Mouse (Mus musculus) midbrain, embryonic 12.5 days (tissue): Measurements from ENCODE around the gene Hoxa4. TPM values are rescaled to one million over a fixed set of nuclear protein-coding genes. Genes with fewer than 3 reads are reported as not detected.

ENCODE experiments used
- ATAC-seq: fragments of 200-750 bp; cut with Nextera tagmentation; 2 replicates; pipeline ENCODE4 v1.8.0; 2017; ENCODE audit warnings: low read depth, moderate TSS enrichment, moderate library complexity; ENCODE audit not compliant: low FRiP score
- H3K27ac ChIP-seq: fragments of 300-500 bp; sonication (generic); replicated peaks from 2 replicates; pipeline ENCODE4 v1.5.1; 2016; ENCODE audit warnings: mild to moderate bottlenecking
- H3K27me3 ChIP-seq: fragments of 300-500 bp; sonication (generic); 2 replicates; pipeline ENCODE4 v1.6.1; 2016; ENCODE audit warnings: mild to moderate bottlenecking
- H3K36me3 ChIP-seq: fragments of 300-500 bp; sonication (generic); 2 replicates; pipeline ENCODE4 v1.6.1; 2016
- H3K4me1 ChIP-seq: fragments of 300-500 bp; sonication (generic); 2 replicates; pipeline ENCODE4 v1.6.1; 2016
- H3K4me2 ChIP-seq: fragments of 300-500 bp; sonication (generic); replicated peaks from 2 replicates; pipeline ENCODE4 v1.6.1; 2016; ENCODE audit warnings: mild to moderate bottlenecking, moderate library complexity
- H3K4me3 ChIP-seq: fragments of 300-500 bp; sonication (generic); 2 replicates; pipeline ENCODE4 v1.5.1; 2016; ENCODE audit warnings: mild to moderate bottlenecking
- H3K9ac ChIP-seq: fragments of 300-500 bp; sonication (generic); replicated peaks from 2 replicates; pipeline ENCODE4 v1.6.1; 2016; ENCODE audit warnings: mild to moderate bottlenecking, moderate library complexity
- H3K9me3 ChIP-seq: fragments of 300-500 bp; sonication (generic); 2 replicates; pipeline ENCODE4 v1.6.1; 2016; ENCODE audit warnings: mild to moderate bottlenecking
- WGBS: fragments of 180-500 bp; shearing (Covaris S2); methylation state at CpG from one replicate; pipeline ENCODE4 v1.1.7; 2016; 5-methylcytosine and 5-hydroxymethylcytosine counted together
- polyA plus RNA-seq: library from polyadenylated mRNA; unstranded; fragments of >200 nt; fragmentation: Nextera tagmentation; extraction: Ambion mirVana; gene quantifications from 2 replicates; pipeline ENCODE4 v1.2.1, GENCODE M21; 2016

Gene Hoxa4
- polyA plus RNA-seq, 1 experiment from 2014 or later: not detected

- H3K9me3 ChIP-seq: no peaks in the 10 kb centered on the region
- WGBS: 16% methylated on average over 9 of the region's 9 CpGs
- H3K27ac ChIP-seq: no peak overlapping the region
- no peak overlapping the region for H3K4me3 ChIP-seq
- no peak overlapping the region for H3K9ac ChIP-seq
- H3K4me2 ChIP-seq: no peak overlapping the region
- ATAC-seq: no peak
- H3K36me3 ChIP-seq: no peaks in the 10 kb centered on the region
- peaks cover 14% of the 10 kb centered on the region for H3K4me1 ChIP-seq
- H3K27me3 ChIP-seq: peaks cover 100% of the 10 kb centered on the region
These were observed 27.8 kb upstream of the Hoxa4 start for GRCm38 (mm10) chr6:52219234-52219942.

DNA sequence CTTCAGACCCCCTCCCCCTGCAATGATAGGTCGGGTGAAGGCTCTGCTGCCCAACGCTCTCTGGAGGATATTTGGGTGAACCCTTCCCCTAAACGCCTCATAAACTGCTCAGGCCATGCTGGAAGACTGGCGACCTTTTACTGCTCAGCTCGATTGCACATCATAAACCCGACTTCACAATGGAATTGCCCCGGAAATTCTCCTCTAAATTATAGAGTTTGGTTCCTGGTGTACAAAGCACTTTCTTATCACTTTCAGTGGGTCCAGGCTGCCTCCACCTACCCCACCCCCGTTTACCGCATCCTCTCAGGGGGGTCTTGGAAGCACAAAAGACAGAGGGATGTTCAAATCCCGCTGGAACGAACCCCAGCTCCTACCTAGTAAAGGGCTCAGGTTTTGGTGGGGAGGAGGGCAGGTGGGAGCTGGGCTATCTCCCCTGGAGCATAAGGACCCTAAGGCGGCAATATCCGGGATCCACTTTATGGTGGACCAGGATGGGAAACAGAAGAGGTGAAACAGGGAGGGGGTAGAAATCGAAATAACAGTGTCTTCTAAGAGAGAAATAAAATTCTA lies 27.2 kb upstream of the Hoxa4 start:
- Histone ChIP-seq H3K4me1 (peaks cover 14% of the 10 kb centered on the region), H3K9me3 (no peaks in the 10 kb centered on the region), H3K9ac (no peak overlapping the region), H3K4me2 (no peak overlapping the region), H3K36me3 (no peaks in the 10 kb centered on the region), H3K4me3 (no peak overlapping the region), H3K27ac (no peak overlapping the region), H3K27me3 (peaks cover 99% of the 10 kb centered on the region)
- 7% methylated on average over 14 of the region's 14 CpGs for WGBS
- ATAC-seq: no peak

DNA sequence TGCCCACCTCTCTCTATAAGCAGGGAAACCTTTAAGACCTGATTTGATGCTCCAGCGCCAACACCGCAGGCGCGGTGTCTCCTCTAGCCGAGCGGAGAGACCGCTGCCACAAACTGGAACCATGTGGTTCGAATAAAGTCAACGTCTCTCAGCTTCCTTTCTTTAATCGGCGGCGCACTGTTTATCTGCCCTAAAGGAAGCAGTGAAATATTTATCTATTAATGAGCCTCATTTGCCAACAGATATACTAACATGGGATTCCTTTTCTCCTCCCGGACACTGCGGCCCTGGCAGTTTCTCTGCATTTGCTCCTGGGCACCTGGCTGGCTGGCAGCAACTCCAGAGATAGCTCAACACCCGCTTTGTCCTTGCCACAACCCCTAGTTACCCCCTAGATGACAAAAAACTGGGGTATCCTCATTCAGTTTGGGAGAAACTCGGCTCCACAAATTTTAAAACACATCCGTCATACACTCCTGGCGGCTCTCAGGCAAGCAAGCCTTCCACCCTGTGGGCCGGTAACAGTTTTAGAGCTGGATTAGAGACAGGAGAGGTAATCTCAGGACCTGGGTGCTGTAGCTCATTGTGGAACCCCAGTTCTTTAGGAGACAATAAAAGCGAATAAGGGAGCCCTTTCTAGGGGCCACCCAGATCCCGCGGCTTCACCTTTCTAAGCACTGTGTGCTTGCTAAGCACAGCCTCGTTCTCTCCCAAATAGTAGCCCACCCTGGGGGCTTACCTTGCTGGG lies 26.5 kb upstream of the Hoxa4 start:
- H3K36me3 ChIP-seq: no peaks in the 10 kb centered on the region
- H3K4me1 ChIP-seq: peaks cover 14% of the 10 kb centered on the region
- H3K27ac ChIP-seq: no peak overlapping the region
- no peak for ATAC-seq
- peaks cover 99% of the 10 kb centered on the region for H3K27me3 ChIP-seq
- no peaks in the 10 kb centered on the region for H3K9me3 ChIP-seq
- peak overlapping the region; percentile 32; the same call in 1 of the 2 replicates for H3K4me3 ChIP-seq
- 3% methylated on average over 23 of the region's 23 CpGs for WGBS
- H3K9ac ChIP-seq: no peak overlapping the region
- H3K4me2 ChIP-seq: no peak overlapping the region

- H3K9me3 ChIP-seq: no peaks in the 10 kb centered on the region
- WGBS: 0% methylated on average over 24 of the region's 25 CpGs
- 0 out of 2 replicates have a peak, but pooled peaks have one; percentile 54 for ATAC-seq
- peak overlapping the region; percentile 44 for H3K4me2 ChIP-seq
- H3K4me1 ChIP-seq: peaks cover 14% of the 10 kb centered on the region
- no peak overlapping the region for H3K27ac ChIP-seq
- H3K36me3 ChIP-seq: no peaks in the 10 kb centered on the region
- no peak overlapping the region for H3K9ac ChIP-seq
- peak overlapping the region; percentile 32 for H3K4me3 ChIP-seq
- H3K27me3 ChIP-seq: peaks cover 99% of the 10 kb centered on the region
These were observed 25.9 kb upstream of the Hoxa4 start for GRCm38 (mm10) chr6:52217459-52217768.

DNA sequence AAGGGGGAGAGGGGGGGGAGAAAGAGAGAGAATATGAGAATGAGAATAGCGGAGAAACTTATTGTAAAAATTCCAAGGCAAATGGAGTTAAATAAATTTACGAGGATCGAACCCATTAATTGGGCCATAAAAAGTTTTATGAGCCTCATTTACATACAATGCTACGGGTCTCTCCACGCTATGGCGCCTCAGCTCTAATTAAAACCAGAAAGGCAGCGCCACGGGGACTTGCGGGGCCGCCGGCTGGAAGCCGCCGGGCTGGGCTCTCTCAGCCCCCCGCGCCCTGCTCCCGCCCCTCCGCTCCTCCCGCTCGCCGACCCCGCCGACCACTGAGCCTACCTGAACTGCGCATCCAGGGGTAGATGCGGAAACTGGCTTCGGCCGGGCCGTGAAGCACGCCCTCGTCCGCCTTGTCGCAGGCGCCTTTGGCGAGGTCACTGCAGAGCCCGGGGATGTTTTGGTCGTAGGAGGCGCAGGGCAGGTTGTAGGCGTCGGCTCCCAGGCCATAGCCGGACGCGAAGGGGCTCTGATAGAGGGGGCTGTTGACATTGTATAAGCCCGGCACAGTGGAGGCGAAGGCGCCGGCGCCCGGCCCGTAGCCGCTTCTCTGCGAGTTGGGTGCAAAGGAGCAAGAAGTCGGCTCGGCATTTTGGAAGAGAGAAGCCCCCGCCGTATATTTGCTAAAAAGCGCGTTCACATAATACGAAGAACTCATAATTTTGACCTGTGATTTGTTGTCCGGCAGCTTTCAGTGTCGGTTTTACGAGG lies 25.3 kb upstream of the Hoxa4 start:
- no peak for ATAC-seq
- no peak overlapping the region for H3K9ac ChIP-seq
- H3K4me3 ChIP-seq: peak overlapping the region; percentile 32
- H3K36me3 ChIP-seq: no peaks in the 10 kb centered on the region
- 2% methylated on average over 60 of the region's 60 CpGs for WGBS
- no peak overlapping the region for H3K27ac ChIP-seq
- H3K27me3 ChIP-seq: peaks cover 99% of the 10 kb centered on the region
- peak overlapping the region; percentile 44 for H3K4me2 ChIP-seq
- H3K4me1 ChIP-seq: peaks cover 15% of the 10 kb centered on the region
- H3K9me3 ChIP-seq: no peaks in the 10 kb centered on the region

DNA sequence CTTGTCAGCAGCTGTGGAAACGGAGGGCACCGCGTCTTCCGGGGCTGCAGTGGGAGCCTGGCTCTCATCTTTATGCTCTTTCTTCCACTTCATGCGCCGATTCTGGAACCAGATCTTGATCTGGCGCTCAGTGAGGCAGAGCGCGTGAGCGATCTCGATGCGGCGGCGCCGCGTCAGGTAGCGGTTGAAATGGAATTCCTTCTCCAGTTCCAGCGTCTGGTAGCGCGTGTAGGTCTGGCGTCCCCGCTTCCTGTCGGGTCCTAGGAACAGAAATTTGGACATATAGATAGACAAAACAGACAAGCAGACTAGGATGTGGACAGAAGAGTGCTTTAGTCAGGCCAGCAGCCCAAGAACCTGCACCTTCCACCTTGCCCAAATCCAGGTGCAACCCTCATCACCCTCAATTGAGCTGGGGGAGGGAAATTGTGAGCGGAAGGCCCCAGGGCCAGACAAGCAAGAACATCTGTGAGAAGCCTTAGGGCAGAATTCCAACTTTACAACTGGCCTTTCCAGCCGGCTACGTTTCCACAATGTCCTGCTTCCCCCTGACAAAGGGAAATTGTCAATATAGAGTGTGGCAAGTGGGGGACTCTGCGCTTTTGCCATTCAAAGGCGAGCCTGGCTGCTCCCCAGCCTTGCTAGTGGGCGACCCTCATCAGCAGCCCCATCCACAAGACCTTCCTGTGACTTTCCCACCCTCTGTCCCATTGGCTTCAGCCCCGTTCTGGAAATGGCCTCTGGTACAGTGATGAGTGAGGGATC lies 24.4 kb upstream of the Hoxa4 start:
- H3K27ac ChIP-seq: no peak overlapping the region
- no peak overlapping the region for H3K4me3 ChIP-seq
- H3K36me3 ChIP-seq: no peaks in the 10 kb centered on the region
- no peaks in the 10 kb centered on the region for H3K9me3 ChIP-seq
- 2% methylated on average over 30 of the region's 30 CpGs for WGBS
- H3K9ac ChIP-seq: no peak overlapping the region
- H3K4me1 ChIP-seq: peaks cover 13% of the 10 kb centered on the region
- H3K4me2 ChIP-seq: no peak overlapping the region
- no peak for ATAC-seq
- H3K27me3 ChIP-seq: peaks cover 99% of the 10 kb centered on the region

DNA sequence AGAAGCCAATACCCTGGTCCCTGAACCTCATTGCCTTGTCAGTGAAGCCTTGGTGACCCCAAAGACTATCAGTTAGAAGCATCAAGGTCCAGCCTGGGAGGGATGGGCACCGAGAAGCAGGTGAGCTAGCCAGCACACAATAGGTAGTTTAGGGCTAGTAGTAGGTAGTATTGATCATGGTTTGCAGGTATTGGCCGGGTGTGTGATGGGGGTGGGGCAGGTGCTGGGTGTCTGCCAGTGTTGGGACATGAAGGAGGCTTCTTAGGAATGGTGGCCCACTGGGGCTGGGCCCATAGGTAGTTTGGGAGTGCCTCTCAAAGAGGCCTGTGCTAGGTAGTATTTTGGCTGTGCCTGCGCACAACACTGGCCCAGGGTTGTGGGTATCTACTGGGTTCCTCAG lies 23.5 kb upstream of the Hoxa4 start:
- 9% methylated on average over 3 of the region's 3 CpGs for WGBS
- H3K27me3 ChIP-seq: peaks cover 98% of the 10 kb centered on the region

DNA sequence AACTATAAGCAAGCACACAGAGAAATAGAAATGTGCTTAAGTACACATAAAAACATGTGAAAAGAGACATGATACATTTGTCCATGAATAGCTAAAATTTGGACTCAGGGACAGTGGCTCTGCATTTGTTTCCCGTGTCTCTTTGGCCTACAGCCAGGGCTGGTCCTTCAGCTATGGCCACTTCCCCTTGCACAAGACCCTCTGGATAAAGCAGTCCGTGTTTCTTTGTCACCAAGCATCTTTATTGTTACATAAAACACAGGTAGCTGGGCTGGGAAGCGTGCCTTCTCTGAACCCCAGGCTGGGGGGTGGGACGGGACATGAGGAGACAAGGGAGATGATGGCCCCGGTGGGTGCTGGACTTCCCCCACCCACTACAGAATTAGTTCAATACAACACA lies 22.7 kb upstream of the Hoxa4 start:
- Histone ChIP-seq H3K36me3 (no peaks in the 10 kb centered on the region), H3K4me1 (peaks cover 13% of the 10 kb centered on the region), H3K27me3 (peaks cover 98% of the 10 kb centered on the region), H3K4me2 (no peak overlapping the region), H3K27ac (no peak overlapping the region), H3K4me3 (no peak overlapping the region), H3K9ac (no peak overlapping the region), H3K9me3 (no peaks in the 10 kb centered on the region)
- ATAC-seq: no peak
- 14% methylated on average over 5 of the region's 5 CpGs for WGBS

More for the DNA sequence above, 23.5 kb upstream of the Hoxa4 start:
- H3K4me2 ChIP-seq: no peak overlapping the region
- no peak for ATAC-seq
- H3K4me1 ChIP-seq: peaks cover 13% of the 10 kb centered on the region
- no peak overlapping the region for H3K27ac ChIP-seq
- no peak overlapping the region for H3K9ac ChIP-seq
- H3K9me3 ChIP-seq: no peaks in the 10 kb centered on the region
- no peaks in the 10 kb centered on the region for H3K36me3 ChIP-seq
- H3K4me3 ChIP-seq: no peak overlapping the region

GRCm38 (mm10) chr6:52213119-52213986 lies 21.8 kb upstream of the Hoxa4 start, which contains the start of the genes Hoxa3 and Gm28308:
Gene Hoxa3 (minus strand): TSS chr6:52213336.
Gene Gm28308 (minus strand): TSS chr6:52213339.
- no peak for ATAC-seq
- Histone ChIP-seq H3K4me2 (no peak within 1 kb of the TSS), H3K9ac (no peak within 1 kb of the TSS), H3K4me3 (no peak within 1 kb of the TSS; the same call in 1 of the 2 replicates), H3K36me3 (no peaks in the 10 kb centered on the region), H3K27me3 (peaks cover 98% of the 10 kb centered on the region), H3K9me3 (no peaks in the 10 kb centered on the region), H3K27ac (no peak within 1 kb of the TSS), H3K4me1 (peaks cover 18% of the 10 kb centered on the region)
- 2% methylated on average over 38 of the region's 38 CpGs for WGBS

- H3K4me3 ChIP-seq: no peak overlapping the region
- H3K36me3 ChIP-seq: no peaks in the 10 kb centered on the region
- H3K9me3 ChIP-seq: no peaks in the 10 kb centered on the region
- H3K4me2 ChIP-seq: no peak overlapping the region
- H3K4me1 ChIP-seq: peaks cover 17% of the 10 kb centered on the region
- no peak overlapping the region for H3K27ac ChIP-seq
- peaks cover 98% of the 10 kb centered on the region for H3K27me3 ChIP-seq
- H3K9ac ChIP-seq: no peak overlapping the region
- WGBS: under 1% methylated on average over 22 of the region's 22 CpGs
- ATAC-seq: no peak
These were observed 21.1 kb upstream of the Hoxa4 start for GRCm38 (mm10) chr6:52212556-52213118.
